Mouse (Mus musculus) embryonic facial prominence, embryonic 12.5 days (tissue): ENCODE results near the gene Fut2. TPM values are rescaled to one million over a fixed set of nuclear protein-coding genes. Genes with fewer than 3 reads are reported as not detected.
"Not testable (repeated sequence)": the region's sequence is repeated elsewhere in the genome, so short reads cannot be mapped to it uniquely, and the experiment has no call there.

Source experiments
- ATAC-seq: fragments of 200-750 bp; cut with Nextera tagmentation; 2 replicates; pipeline ENCODE4 v1.8.0; 2017; ENCODE audit not compliant: insufficient number of reproducible peaks, insufficient read depth, low FRiP score, low TSS enrichment
- H3K27ac ChIP-seq: fragments of 300-500 bp; sonication (generic); 2 replicates; pipeline ENCODE4 v1.5.1; 2016; ENCODE audit warnings: mild to moderate bottlenecking
- H3K27me3 ChIP-seq: fragments of 300-500 bp; sonication (generic); 2 replicates; pipeline ENCODE4 v1.6.1; 2016; ENCODE audit warnings: mild to moderate bottlenecking, moderate library complexity
- H3K36me3 ChIP-seq: fragments of 300-500 bp; sonication (generic); 2 replicates; pipeline ENCODE4 v1.6.1; 2016; ENCODE audit warnings: mild to moderate bottlenecking
- H3K4me1 ChIP-seq: fragments of 300-500 bp; sonication (generic); 2 replicates; pipeline ENCODE4 v1.6.1; 2016
- H3K4me2 ChIP-seq: fragments of 300-500 bp; sonication (generic); replicated peaks from 2 replicates; pipeline ENCODE4 v1.6.1; 2016; ENCODE audit warnings: mild to moderate bottlenecking, moderate library complexity
- H3K4me3 ChIP-seq: fragments of 300-500 bp; sonication (generic); 2 replicates; pipeline ENCODE4 v1.5.1; 2016; ENCODE audit warnings: mild to moderate bottlenecking
- H3K9ac ChIP-seq: fragments of 300-500 bp; sonication (generic); 2 replicates; pipeline ENCODE4 v1.6.1; 2016; ENCODE audit warnings: mild to moderate bottlenecking, moderate library complexity
- H3K9me3 ChIP-seq: fragments of 300-500 bp; sonication (generic); 2 replicates; pipeline ENCODE4 v1.6.1; 2016; ENCODE audit warnings: mild to moderate bottlenecking, moderate library complexity
- WGBS: fragments of 180-500 bp; shearing (Covaris S2); methylation state at CpG from one replicate; pipeline ENCODE4 v1.1.7; 2016; 5-methylcytosine and 5-hydroxymethylcytosine counted together
- polyA plus RNA-seq: library from polyadenylated mRNA; unstranded; fragments of >200 nt; fragmentation: Nextera tagmentation; extraction: Ambion mirVana; gene quantifications from 2 replicates; pipeline ENCODE4 v1.2.1, GENCODE M21; 2016

Gene Fut2
- polyA plus RNA-seq, 1 experiment from 2014 or later, result 0.51 TPM

GRCm38 (mm10) chr7:45661702-45662101, 4.5 kb downstream of the Fut2 start:
- H3K4me1 ChIP-seq, result peaks cover 13% of the 10 kb centered on the region
- H3K9me3 ChIP-seq, H3K27me3 ChIP-seq, ATAC-seq, H3K36me3 ChIP-seq, H3K27ac ChIP-seq, H3K9ac ChIP-seq, H3K4me2 ChIP-seq, H3K4me3 ChIP-seq: not testable (repeated sequence)
- WGBS, result 91% methylated on average over 6 of the region's 6 CpGs

GRCm38 (mm10) chr7:45660746-45661478, 5.3 kb downstream of the Fut2 start:
- WGBS, result 85% methylated on average over 11 of the region's 11 CpGs

DNA sequence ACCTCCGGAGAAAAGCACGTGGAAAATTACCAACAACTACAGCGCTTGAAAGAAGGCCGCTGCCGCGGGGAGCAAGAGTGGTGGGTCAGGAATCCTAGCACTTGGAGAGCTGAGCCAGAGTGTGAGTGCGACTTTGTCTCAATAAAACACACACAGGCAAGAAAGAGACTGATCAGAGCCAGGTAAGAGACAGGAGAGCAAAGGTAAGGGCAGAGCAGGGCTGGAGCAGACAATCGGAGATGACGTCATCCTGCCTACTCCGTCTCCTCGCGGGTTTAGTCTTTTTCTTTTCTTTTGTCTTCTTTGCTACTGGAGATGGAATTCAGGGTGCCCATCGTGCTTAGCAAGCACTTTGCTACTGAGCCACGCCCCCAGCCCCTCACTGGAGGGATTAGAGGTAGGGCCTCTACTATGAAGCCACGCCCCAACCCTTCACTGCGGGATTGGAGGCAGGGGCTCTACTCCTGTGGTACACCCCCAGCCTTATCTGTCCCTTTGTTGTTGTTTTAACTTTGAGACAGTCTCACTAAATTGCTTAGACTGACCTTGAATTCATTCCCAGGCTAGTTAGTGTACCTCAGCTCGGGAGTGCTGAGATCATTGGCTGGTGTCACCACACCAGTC, 11.7 kb downstream of the Fut2 start:
- Histone ChIP-seq H3K9ac (no peak overlapping the region), H3K4me1 (peaks cover 13% of the 10 kb centered on the region), H3K36me3 (no peaks in the 10 kb centered on the region), H3K4me2 (peak overlapping the region; percentile 28; the same call in 1 of the 2 replicates), H3K27me3 (no peaks in the 10 kb centered on the region), H3K9me3 (peaks cover 3% of the 10 kb centered on the region; the same call in 1 of the 2 replicates), H3K27ac (no peak overlapping the region; the same call in 1 of the 2 replicates), H3K4me3 (no peak overlapping the region)
- 29% methylated on average over 17 of the region's 17 CpGs for WGBS
- no peak for ATAC-seq

More at GRCm38 (mm10) chr7:45660746-45661478, 5.3 kb downstream of the Fut2 start:
- Histone ChIP-seq H3K27me3 (no peaks in the 10 kb centered on the region), H3K36me3 (no peaks in the 10 kb centered on the region), H3K9me3 (peaks cover 3% of the 10 kb centered on the region; the same call in 1 of the 2 replicates), H3K4me3 (no peak overlapping the region), H3K4me2 (no peak overlapping the region), H3K27ac (no peak overlapping the region), H3K4me1 (peaks cover 20% of the 10 kb centered on the region), H3K9ac (no peak overlapping the region)
- no peak for ATAC-seq

GRCm38 (mm10) chr7:45650484-45650883, 15.7 kb downstream of the Fut2 start:
- not testable (repeated sequence) for H3K27ac ChIP-seq, H3K9me3 ChIP-seq, H3K27me3 ChIP-seq, ATAC-seq, H3K4me3 ChIP-seq, H3K4me1 ChIP-seq, H3K36me3 ChIP-seq, H3K9ac ChIP-seq, H3K4me2 ChIP-seq
- 94% methylated on average over 20 of the region's 20 CpGs for WGBS

DNA sequence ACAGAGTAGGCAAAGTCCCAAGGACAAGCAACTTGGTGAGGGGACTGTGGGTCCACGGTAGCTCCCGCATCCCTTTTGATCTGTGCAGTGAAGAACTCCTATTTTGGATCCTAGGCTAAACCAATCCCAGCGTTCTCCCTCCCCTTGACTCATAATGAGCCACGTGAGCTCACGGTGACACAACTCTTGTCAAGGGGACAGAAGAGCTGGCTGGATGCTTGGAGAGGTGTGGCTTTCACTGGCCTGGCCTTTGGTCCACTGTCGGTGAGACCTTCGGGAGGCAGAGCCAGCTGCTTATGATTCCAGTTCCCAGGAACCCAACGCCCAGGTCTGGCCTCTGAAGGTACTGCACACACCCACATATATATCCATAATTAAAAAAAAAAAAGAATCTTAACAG, 16.8 kb downstream of the Fut2 start:
- 77% methylated on average over 8 of the region's 8 CpGs for WGBS
- no peak for ATAC-seq
- Histone ChIP-seq H3K27me3 (no peaks in the 10 kb centered on the region), H3K27ac (no peak overlapping the region), H3K36me3 (no peaks in the 10 kb centered on the region), H3K4me1 (peaks cover 9% of the 10 kb centered on the region; the same call in 1 of the 2 replicates), H3K9ac (no peak overlapping the region), H3K4me2 (no peak overlapping the region), H3K9me3 (no peaks in the 10 kb centered on the region), H3K4me3 (no peak overlapping the region)

GRCm38 (mm10) chr7:45646671-45647070, 19.5 kb downstream of the Fut2 start:
- Histone ChIP-seq H3K36me3 (no peaks in the 10 kb centered on the region), H3K4me1 (peaks cover 21% of the 10 kb centered on the region), H3K27ac (no peak overlapping the region), H3K4me2 (no peak overlapping the region), H3K9ac (no peak overlapping the region), H3K27me3 (no peaks in the 10 kb centered on the region), H3K4me3 (no peak overlapping the region), H3K9me3 (no peaks in the 10 kb centered on the region)
- ATAC-seq, result no peak
- 76% methylated on average over 4 of the region's 4 CpGs for WGBS

GRCm38 (mm10) chr7:45645591-45645971, 20.6 kb downstream of the Fut2 start:
- Histone ChIP-seq H3K4me2 (no peak overlapping the region), H3K4me3 (no peak overlapping the region), H3K27me3 (no peaks in the 10 kb centered on the region), H3K4me1 (peaks cover 29% of the 10 kb centered on the region), H3K9me3 (no peaks in the 10 kb centered on the region), H3K9ac (no peak overlapping the region), H3K27ac (no peak overlapping the region), H3K36me3 (no peaks in the 10 kb centered on the region)
- 86% methylated on average over 7 of the region's 7 CpGs for WGBS
- no peak for ATAC-seq

DNA sequence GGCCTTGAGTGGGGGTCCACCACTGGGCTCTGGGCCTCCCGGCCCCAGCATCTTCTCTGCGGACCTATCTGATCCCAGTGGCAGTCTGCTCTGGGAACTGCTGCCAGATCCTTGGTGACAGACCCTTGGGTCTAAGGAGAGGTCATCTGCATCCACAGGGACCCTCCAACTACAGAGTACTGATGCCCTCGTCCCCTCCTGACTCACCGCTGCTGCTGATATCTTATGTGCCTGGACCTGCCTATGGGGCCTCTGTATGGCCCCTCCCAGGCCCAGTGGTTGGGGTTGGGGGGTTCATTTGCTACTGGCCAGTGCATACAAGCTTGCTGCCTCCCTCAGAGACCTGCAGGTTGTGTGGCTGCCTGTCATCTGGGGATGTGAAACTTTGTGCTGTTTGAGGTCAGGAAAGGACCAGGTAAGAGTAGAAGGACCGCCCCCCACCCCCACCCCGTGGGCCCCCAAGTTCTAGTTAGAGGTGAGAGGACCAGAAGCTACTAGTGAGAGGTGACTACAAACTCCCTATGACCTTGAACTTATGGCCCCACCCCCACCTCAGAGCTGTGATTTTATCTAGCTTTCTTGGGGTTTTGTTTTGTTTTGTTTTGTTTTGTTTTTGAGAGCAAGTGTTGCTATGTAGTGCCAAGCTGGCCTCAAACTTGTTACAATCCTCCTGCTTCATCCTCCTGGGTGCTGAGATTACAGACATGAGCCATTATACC, 21.2 kb downstream of the Fut2 start:
- Histone ChIP-seq H3K36me3 (no peaks in the 10 kb centered on the region), H3K4me3 (peak overlapping the region; percentile 34; the same call in 1 of the 2 replicates), H3K9me3 (no peaks in the 10 kb centered on the region), H3K4me2 (peak overlapping the region; percentile 68), H3K27ac (peak overlapping the region; percentile 93), H3K9ac (no peak overlapping the region), H3K4me1 (peaks cover 29% of the 10 kb centered on the region), H3K27me3 (no peaks in the 10 kb centered on the region)
- ATAC-seq, result no peak
- WGBS, result 71% methylated on average over 6 of the region's 6 CpGs

DNA sequence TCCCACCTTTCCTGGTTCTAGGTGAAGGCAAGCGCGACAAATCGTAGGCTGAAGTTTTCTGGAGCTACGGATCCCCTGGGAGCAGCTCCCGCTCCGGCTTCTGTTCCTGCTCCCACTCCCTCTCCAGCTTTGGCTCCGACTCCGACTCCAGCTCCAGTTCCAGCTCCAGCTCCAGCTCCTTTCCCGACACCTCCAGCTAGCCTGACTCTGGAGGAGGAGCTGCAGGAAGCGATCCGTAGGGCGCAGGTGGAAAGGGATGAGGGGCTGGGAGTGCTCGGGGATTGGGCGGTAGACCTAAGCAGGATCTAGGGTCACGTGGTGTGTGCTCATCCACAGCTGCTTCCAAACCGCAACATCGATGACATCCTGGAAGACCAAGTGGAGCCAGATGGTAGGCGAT, 22.0 kb downstream of the Fut2 start:
- no peaks in the 10 kb centered on the region for H3K27me3 ChIP-seq
- H3K9me3 ChIP-seq, result no peaks in the 10 kb centered on the region
- peak overlapping the region; percentile 68 for H3K4me2 ChIP-seq
- ATAC-seq, result 0 out of 2 replicates have a peak, but pooled peaks have one; percentile 3
- peaks cover 31% of the 10 kb centered on the region for H3K4me1 ChIP-seq
- 1% methylated on average over 18 of the region's 18 CpGs for WGBS
- peak overlapping the region; percentile 93 for H3K27ac ChIP-seq
- H3K9ac ChIP-seq, result peak overlapping the region; percentile 36; the same call in 1 of the 2 replicates
- no peaks in the 10 kb centered on the region for H3K36me3 ChIP-seq
- H3K4me3 ChIP-seq, result peak overlapping the region; percentile 34

DNA sequence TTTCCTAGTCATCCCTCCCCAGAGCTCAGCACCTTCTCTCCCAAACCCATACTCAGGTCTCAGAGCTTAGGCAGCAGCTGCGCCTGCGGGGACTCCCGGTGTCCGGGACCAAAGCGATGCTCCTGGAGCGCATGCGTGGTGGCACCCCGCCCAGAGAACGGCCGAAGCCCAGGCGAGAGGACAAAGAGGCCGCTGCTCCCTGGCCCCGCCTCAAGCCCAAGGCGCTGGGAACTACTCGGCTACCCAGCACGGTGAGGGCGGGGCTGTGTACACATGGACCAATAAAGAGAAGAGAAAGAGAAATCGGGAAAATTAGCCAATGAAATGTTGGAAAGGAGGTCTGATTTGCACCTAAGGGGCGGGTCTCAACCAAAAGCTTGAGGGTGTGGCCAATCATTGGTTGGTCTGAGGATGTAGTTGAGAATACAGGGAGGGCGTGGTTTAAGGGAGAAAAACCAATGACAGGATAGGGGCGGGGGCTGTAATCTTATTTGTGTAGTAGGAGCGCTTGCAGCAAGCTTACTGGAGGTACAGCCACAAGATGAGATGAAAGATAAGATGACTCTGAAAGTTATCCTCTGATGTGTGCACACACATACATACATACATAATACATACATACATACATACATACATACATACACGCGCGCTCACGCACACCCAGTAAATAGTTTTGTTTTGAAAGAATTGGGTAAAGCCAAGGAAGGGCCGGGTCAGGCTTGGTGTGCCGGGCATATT, 22.6 kb downstream of the Fut2 start:
- Histone ChIP-seq H3K27me3 (no peaks in the 10 kb centered on the region), H3K9me3 (no peaks in the 10 kb centered on the region), H3K4me3 (peak overlapping the region; percentile 49), H3K9ac (peak overlapping the region; percentile 69), H3K4me1 (peaks cover 31% of the 10 kb centered on the region), H3K27ac (peak overlapping the region; percentile 93), H3K4me2 (peak overlapping the region; percentile 68), H3K36me3 (no peaks in the 10 kb centered on the region)
- peak; percentile 89 for ATAC-seq
- 2% methylated on average over 28 of the region's 28 CpGs for WGBS

GRCm38 (mm10) chr7:45642503-45643255, 23.5 kb downstream of the Fut2 start:
- H3K9ac ChIP-seq, result peak overlapping the region; percentile 69
- H3K4me3 ChIP-seq, result peak overlapping the region; percentile 49
- H3K9me3 ChIP-seq, result no peaks in the 10 kb centered on the region
- peak overlapping the region; percentile 93 for H3K27ac ChIP-seq
- no peaks in the 10 kb centered on the region for H3K27me3 ChIP-seq
- WGBS, result 36% methylated on average over 16 of the region's 16 CpGs
- no peaks in the 10 kb centered on the region for H3K36me3 ChIP-seq
- ATAC-seq, result no peak
- H3K4me1 ChIP-seq, result peaks cover 36% of the 10 kb centered on the region
- peak overlapping the region; percentile 68 for H3K4me2 ChIP-seq
